Mouse (Mus musculus) 3T3-L1 (cell line): ENCODE results near the gene Rmi2.

Experiments
- DNase-seq: peaks from one replicate; pipeline ENCODE4 v3.0.0-alpha.2; 2015; ENCODE audit warnings: low read depth, low spot score

Gene Rmi2

DNA sequence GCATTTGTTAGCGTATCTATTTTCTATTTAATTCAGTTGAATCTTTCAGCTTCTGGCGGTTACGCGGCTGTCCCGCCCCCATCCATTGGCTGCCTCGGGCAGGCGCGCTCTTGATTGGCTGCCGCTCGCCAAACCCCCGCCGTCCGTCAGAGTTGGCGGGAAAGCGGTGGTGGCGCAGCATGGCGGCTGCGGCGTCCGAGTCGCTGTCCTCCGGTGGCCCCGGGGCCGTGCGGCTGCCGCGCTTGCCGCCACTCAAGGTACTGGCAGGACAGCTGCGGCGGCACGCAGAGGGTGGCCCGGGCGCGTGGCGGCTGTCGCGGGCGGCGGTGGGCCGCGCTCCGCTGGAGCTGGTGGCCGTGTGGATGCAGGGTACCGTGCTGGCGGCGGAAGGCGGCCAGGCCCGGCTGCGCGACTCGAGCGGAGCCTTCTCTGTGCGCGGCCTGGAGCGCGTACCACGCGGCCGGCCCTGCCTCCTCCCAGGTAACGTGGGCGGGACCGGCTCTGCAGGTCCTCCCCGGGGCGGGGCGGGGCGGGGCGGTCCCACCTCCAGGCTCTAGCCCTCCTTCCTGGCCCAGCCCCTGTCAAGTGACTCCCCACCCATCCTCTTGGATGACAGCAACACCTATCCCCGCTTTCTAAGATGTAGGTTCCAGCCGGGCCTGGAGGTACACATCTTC, at the start of gene Rmi2:
Gene Rmi2 (plus strand): TSS at position 149 of the 677 bp plus-strand sequence.
- peak; percentile 87 for DNase-seq

DNA sequence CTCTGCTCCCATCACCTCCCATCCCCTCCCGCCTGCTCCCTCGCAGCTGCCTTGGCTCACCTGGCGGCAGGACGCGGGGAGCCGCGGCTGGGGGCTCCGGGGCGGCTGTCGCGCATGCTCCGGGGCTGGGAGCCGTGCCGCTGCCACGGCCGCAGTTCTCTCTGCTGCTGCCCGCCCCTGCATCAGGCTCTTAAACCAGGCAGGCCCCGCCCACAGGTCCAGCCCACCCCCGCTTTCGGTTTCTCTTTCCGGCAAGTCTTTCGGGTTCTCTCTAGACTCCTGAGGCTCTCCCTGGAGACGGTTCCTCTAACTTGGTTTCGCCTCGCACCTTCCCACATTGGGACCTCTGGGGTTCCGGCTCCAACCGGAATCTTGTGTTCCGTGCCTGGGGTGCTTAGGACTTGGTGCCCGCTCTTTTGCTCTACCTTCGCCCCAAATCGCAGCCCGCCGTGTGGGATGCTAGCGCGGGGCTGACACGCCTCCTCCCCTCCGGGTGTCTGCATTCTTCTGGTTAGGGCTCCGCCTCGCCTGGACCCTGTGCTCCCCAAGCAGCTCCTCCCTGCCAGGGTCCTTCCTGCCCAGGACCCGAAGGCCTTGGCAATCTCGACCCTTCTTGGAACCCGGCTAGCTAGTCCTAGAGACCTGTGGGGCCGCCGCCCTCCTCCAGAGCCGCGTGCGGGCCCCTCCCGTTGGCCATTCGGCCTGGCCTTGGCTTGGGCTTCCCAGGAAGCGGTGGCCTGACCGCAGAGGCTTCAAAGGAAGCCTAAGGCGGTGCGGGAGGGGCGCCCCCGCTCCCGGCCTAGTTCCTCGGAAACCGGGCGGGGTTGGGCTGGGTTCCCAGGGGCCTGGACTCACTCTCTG, 49.3 kb upstream of the Rmi2 start, which contains the start of gene Socs1:
Gene Socs1 (minus strand): TSS at position 166 of the 861 bp plus-strand sequence.
- DNase-seq, result peak; percentile 99

DNA sequence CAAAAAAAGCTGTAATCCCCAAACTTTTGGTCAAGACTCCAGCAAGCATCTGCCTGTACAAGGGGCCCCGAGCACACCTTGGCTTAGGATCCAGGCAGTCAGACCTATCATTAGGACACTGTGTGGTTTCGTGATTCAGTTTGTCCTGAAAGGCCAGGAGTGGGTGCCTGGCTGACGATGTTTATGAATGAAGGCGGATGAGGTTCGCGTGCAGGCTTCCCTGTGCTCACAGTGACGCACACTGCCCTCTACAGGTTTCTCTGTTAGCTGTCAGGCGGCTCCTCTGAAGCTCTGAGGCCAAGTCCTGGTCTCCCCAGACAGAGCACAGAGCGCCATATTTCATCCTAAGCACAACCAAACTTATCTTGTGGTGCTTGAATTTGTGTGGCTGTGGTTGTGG, 48.6 kb upstream of the Rmi2 start:
- peak; percentile 99 for DNase-seq

DNA sequence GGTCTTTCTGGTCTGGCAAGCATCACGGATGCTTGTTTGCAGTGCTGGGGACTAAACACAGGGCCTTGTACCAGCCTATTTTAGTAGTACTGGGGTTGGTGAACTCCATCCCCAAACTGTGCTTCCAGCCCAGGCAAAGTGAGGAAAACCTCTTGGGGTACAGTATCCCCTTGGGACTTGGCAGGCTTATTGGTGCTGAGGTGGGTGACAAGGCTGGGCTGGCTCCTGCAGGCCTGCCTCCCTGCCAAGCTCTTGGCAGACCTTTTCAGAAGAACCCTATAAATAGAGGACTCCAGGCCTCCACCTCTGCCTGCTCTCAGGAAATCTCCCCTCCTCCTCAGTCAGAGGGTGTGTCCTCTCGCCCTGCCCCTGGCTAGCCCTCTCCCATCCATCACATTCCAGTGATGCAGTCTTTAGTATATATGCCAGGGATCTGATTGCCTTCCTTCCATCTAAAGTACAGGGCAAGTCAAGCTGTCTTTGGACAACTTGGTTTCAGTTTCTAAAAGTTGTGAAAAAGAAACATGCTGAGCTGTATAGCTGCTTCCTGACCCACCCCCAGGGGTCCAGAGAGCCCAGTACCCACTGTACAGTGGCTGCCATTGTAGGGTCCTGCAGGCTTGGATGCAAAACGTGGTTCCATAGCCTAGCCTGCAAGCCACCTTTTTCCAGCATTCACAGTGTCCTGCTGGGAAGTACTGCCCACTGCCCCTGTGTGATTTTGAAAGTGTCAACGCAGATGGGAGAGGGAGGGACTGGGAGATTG, 47.9 kb upstream of the Rmi2 start:
- peak; percentile 85 for DNase-seq

DNA sequence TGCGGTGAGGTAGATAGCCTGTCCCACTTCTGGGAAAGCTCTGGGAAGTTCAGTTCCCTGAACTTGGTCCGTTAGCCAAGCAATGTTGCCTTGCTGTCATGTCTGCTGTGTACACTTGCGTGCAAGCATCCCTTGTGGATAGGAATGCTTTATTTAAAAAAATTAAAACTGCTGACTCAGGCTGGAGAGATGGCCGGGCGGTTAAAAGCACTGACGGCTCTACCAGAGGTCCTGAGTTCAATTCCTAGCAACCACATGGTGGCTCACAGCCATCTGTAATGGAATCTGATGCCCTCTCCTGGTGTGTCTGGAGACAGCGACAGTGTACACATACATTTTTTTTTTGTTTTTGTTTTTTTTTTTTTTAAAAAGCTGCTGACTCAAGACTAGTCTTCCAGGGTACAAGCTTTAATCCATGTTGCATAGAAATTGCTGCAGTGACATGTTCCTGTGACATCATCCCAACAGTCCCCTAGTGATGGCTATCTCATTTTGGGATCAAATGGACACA, 47.3 kb upstream of the Rmi2 start:
- peak; percentile 54 for DNase-seq

DNA sequence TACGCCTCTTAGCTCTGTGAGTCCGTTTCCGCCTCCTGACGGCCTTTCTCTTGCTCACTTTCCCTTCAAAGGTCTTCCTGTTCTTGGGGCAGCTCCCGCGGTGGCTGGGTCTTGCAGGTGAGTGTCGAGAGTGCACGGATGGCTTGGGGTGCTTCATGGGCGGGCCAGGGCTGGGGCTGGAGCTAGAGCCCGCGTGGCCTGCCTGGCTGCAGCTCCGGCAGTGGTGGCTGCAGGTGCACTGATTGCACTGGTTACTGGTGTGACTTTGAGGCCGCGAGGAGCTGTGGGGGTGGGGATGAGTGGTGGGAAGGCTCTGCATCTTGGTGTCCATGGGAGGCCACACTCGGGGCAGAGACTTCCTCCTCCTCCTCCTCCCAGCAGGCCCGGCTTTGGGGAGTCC, 46.6 kb upstream of the Rmi2 start, which contains the start of gene Tnp2:
Gene Tnp2 (minus strand): TSS at position 390 of the 400 bp plus-strand sequence.
- DNase-seq, result no peak

DNA sequence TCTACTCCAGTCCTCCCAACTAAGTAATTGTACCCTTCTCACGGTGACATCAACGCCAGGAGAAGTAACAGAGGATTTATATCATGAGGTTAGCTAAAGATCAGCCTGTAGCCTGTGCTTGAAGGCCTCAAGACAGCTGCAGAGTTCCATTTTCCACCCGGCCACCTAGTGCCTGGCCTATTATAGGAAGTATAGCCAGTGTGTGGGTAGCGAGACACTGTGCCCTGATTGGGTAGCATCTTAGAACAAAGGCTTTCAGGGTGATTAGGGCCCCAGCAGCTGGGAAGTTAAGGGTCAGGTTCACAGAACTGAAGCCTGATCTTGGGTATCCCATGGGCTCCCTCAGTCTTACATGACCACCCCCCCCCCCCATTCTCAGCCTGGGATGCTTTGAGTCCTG, 46.0 kb upstream of the Rmi2 start:
- DNase-seq, result no peak

DNA sequence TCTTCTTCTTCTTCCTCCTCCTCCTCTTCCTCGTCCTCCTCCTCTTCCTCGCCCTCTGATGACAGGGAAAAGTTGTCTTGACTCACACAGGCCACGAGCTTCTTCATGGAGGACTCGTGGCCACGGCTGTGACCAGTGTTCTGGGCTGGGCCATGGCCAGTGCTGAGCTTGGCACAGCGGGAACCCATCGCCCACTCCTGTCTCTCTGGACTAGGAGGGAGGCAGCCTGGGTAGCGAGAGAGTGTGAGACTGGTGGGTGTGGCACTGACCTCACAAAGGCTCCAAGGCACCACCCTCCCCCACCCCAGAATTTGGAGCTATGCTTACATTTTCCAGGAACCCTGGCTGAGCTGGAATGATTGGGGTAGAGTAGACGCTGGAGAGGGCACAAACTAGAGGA, 44.2 kb upstream of the Rmi2 start, which contains the start of gene Prm3:
Gene Prm3 (minus strand): TSS at position 213 of the 400 bp plus-strand sequence.
- DNase-seq, result no peak

DNA sequence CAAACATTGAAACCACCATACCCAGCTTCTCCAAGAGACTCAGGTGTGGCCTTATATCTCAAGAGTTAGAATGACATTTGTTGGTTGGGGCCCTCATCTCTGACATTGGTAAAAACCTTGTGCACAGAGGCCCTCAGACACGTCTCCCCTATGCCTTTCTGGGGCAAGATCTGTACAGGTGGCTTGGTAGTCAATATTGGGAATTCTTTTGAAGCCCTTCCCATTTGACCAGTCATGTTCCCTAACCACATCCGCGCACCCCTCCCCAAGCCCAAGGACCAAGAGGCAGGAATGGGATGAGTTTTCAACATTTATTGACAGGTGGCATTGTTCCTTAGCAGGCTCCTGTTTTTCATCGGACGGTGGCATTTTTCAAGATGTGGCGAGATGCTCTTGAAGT, 38.8 kb upstream of the Rmi2 start, which contains the start of gene Prm2:
Gene Prm2 (minus strand): TSS at position 101 of the 400 bp plus-strand sequence.
- DNase-seq, result no peak

DNA sequence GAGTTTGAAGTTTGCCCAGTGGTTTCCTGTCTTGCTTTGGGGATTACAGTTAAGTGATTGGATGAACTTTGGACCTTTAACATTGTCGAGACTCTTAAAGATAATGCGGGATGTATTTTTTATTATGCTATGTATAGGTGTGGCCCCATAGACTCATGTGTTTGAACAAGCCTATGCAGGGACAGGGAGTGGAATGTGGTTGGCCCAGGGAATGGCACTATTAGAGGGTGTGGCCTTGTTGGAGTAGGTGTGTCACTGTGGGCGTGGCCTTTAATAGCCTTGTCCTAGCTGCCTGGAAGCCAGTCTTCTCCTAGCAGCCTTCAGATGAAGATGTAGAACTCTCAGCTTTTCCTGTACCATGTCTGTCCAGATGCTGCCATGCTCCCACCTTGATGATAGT, 32.4 kb upstream of the Rmi2 start:
- peak; percentile 28 for DNase-seq

DNA sequence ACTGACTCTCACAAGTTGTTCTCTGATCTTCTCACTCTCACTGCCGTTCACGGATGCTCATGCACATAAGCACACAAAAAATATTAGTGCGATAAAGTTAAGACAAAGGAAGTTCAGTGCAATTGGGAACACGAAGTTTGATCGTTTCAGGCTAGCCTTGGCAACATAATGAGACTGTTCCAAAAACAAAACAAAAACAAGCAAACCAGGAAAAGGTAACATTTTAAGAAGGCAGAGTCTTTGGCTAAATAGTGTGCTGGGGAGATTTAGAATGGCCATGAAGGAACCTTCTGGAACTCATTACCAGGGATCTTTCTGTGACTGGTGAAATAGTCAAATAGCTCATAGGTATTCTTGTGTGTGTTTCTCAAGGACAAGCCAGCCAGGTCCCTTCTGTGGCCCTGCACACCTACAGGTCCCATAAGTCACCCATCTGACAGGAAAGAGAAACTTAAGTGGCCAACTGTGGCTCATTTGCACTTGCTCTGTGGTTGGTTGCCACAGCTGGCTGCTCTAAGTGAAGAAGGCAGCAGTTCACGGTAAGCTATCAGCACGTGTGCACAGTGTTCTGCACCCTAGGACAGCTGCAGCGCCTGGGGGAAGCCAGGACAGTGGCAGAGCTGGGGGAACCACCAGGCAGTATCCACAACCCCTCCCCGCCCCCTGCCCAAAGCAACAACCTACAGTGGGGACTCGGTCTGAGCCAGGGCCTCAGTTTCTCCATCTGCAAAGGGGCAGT, 28.9 kb upstream of the Rmi2 start, which contains the start of gene Prm1:
Gene Prm1 (minus strand): TSS at position 51 of the 739 bp plus-strand sequence.
- no peak for DNase-seq

DNA sequence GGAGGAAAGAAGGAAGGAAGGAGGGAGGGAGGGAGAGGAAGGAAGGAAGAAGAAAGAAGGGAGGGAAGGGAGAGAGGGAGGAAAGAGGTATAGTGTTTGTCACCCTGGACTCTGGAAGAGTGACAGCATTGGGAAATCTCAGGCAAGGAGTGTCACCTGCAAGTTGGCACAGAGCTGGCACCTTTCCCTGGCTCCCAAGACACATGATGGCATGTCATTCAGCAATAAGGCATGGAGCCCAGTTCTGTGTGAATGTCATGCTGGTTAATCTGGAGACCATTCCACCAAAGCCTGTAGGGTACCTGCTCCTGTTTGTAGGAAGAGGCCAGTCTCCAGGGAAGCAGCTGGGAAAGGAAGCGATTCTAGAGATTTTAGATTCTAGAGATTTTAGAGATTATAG, 24.5 kb upstream of the Rmi2 start:
- no peak for DNase-seq

DNA sequence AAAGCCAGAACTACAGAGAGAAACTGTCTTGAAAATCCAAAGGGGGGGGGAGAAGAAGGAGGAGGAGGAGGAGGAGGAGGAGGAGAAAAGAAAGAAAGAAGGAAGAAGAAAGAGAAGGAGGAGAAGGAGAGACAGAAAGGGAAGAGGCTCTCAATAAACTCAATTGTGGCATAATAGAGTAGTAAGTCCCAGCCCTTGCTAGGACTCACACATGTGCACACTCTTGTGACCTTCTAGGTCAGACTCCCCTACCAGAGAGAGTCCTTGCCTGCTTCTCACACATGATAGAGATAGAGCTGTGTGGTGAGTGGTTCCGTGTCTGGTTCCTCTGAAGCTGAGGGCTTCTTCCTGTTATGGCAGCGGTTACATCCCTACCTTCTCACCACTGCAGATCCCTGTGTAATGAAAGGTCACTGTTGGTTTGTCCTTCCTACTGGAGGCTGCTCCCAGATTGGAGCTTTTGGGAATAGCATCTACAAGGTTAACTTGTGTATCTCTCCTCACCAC, 21.9 kb upstream of the Rmi2 start, which contains the start of gene Gm11172:
Gene Gm11172 (plus strand): TSS at position 51 of the 507 bp plus-strand sequence.
- DNase-seq, result no peak

DNA sequence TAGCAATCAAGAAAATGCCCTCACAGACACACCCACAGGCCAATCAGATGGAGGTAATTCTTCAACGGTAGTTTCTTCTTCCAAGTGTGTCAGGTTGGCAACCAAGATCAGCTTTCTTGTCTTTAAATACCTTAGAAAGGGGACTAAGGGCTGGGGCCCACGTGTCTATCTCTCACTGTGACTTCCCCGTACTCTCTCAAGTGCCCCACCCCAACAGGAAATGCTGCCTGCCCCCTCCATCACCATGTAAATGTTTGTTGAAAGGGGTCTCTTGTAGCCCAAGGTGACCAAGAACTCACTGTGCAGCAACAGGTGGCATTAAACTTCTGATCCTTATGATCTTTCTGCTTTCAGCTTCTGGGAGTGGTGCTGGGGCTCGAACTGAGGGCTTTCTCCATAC, 21.1 kb upstream of the Rmi2 start:
- DNase-seq, result no peak

DNA sequence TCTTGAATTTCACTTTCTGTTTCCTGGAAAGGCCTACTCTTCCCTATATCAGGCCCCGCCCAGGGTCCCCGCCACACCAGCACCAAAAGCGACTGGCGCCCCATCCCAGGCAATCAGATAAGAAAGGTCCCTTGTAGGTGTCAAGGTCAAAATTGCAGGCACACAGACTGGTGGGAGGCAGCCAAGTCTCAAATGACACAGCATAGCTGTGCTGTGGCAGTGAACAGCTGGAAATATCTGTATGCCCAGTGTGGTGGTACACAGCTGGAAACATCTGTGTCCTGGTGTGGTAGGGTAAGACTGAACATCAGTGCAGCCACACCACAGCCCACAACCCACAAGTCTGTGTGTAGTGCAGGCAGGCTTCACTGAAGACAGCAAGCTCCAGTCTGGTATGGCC, 20.0 kb upstream of the Rmi2 start:
- DNase-seq, result no peak

DNA sequence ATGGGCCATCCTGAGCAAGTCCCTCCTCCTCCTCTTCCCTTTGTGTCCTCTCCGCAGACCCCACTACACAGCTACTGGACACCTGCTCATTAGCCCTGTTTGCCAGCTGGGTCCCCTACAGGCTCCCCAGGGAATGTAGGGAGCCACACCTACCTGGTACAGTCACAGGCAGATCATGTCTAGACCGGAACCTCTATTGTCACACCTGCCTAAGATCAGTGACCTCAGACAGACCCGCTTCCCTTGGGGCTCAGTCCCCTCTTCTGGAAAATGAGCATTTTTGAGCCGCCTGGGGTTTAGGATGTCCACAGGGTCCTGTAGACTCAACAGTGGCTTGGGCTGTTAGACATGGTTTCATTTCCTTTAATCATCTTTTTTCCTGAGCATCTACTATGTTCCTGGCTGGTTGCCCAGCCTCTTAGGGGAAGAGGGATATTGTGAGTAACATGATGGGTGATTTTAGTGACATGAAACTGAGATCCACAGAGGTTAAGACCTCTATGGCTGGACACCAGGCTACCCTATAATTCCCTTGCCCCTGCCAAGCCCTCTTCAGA, 16.2 kb upstream of the Rmi2 start:
- no peak for DNase-seq

DNA sequence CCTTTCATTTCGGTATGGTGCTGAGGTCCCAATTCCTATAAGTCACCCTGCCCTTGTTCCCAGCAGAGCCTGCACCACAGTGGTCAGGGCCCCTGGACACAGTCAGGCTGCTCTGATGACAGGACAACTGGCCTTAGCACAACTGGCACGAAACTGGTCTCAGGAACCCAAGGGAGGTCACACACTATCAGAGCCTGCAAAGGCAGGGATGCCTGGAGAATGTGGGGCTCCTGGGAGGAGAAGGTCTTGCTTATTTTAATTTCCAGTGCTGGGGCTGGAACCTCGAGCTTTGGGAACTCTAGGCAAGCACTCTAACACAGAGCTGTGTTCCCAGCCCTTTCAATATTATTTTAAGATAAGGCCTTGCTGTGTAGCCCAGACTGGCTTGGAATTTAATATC, 14.9 kb upstream of the Rmi2 start:
- no peak for DNase-seq

DNA sequence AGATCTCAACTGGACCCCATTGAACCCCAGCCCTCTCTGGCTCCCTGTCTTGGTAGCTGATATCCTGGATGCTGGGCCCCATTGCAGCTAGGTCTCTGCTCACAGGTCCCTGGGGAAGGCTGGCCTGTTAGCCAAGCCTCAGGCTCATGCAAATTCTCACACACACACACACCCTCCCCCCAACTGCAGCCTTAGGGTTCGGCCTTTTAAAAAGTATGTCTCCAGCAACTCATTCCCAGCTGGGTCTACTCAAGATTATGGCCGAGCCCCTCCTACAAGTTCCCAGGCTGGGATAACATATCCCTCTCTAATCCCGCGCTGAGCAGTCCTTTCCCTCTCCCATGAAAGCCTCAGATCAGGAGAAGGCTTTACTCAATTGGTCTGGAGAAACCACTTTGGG, 13.5 kb upstream of the Rmi2 start:
- no peak for DNase-seq

DNA sequence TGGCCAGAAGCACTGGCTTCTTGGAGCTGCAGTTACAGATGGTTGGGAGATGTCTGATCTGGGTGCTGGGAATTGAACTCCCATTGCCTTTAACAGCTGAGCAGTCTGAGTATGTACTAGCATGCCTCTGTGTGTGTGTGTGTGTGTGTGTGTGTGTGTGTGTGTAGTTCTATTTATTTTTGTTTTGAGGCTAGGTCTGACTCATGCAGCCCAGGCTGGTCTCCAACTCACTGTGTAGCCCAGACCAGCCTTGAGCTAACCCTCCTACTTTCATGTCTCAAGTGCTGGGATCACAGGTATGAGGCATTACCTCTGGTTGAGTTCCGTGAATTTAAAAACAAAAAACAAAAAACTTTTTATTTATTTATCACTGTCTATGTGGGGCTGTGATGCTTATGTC, 10.3 kb upstream of the Rmi2 start:
- peak; percentile 70 for DNase-seq

DNA sequence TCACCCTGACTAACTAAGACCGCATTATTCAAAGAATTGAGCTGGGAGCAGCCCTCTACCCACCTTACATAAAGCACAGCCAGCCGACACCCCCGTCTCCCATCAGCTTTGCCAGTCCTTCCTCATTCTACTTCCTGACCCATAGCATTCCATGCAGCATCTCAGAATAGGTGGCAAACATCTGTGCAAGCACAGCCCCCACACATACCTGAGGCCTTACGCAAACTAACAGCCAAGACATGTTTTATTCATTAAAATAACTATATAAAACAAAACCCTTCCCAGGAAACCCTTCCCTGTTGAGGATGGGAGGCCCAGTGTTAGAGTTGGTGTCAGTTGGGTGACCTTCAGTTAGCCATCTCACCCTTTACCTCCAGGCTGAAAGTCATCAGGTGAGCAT, 9.0 kb upstream of the Rmi2 start:
- DNase-seq, result no peak
